Mouse (Mus musculus) CH12.LX (cell line): ENCODE data around the gene Txn2.

Source experiments
- CHD2 ChIP-seq: IDR thresholded peaks from 2 replicates; pipeline ENCODE4 v1.6.1; 2011; ENCODE audit warnings: low read length, improper control_type of control experiment
- CTCF ChIP-seq, 2 experiments: IDR thresholded peaks in 1 of 2; conservative IDR thresholded peaks in 1 of 2; 2 replicates each; pipeline ENCODE4 v1.5.1; 2011 to 2012; ENCODE audit warnings: low read depth in 2 of 2, low read length in 2 of 2, improper control_type of control experiment in 1 of 2, inconsistent platforms in 1 of 2, mild to moderate bottlenecking in 1 of 2, moderate library complexity in 1 of 2
- EP300 ChIP-seq: IDR thresholded peaks from 2 replicates; pipeline ENCODE4 v1.6.1; 2011; ENCODE audit warnings: low read length, improper control_type of control experiment
- HCFC1 ChIP-seq: IDR thresholded peaks from 2 replicates; pipeline ENCODE4 v1.6.1; 2012; ENCODE audit warnings: low read depth, mild to moderate bottlenecking, inconsistent platforms, low read length, improper control_type of control experiment
- MAX ChIP-seq: IDR thresholded peaks from 2 replicates; pipeline ENCODE4 v1.6.1; 2011; ENCODE audit warnings: low read length, improper control_type of control experiment
- MAZ ChIP-seq: IDR thresholded peaks from 2 replicates; pipeline ENCODE4 v1.6.1; 2012; ENCODE audit warnings: low read depth, mild to moderate bottlenecking, inconsistent platforms, low read length, improper control_type of control experiment, moderate library complexity
- MYC ChIP-seq: IDR thresholded peaks from 2 replicates; pipeline ENCODE4 v1.6.1; 2011; ENCODE audit warnings: low read depth, mild to moderate bottlenecking, improper control_type of control experiment, low read length
- POLR2A ChIP-seq: IDR thresholded peaks from 2 replicates; pipeline ENCODE4 v1.6.1; 2011; ENCODE audit warnings: low read depth, mild to moderate bottlenecking, improper control_type of control experiment, low read length
- SMC3 ChIP-seq: IDR thresholded peaks from 2 replicates; pipeline ENCODE4 v1.6.1; 2011; ENCODE audit warnings: low read depth, low read length, improper control_type of control experiment
- TBP ChIP-seq: conservative IDR thresholded peaks from 2 replicates; pipeline ENCODE4 v1.6.1; 2011; ENCODE audit warnings: low read depth, low read length, improper control_type of control experiment
- USF2 ChIP-seq: conservative IDR thresholded peaks from 2 replicates; pipeline ENCODE4 v1.6.1; 2011; ENCODE audit warnings: low read depth, low read length, improper control_type of control experiment
- ZC3H11A ChIP-seq: IDR thresholded peaks from 2 replicates; pipeline ENCODE4 v1.6.1; 2012; ENCODE audit warnings: low read depth, mild to moderate bottlenecking, inconsistent platforms, low read length, improper control_type of control experiment
- ZKSCAN1 ChIP-seq: IDR thresholded peaks from 2 replicates; pipeline ENCODE4 v1.6.1; 2012; ENCODE audit warnings: low read depth, inconsistent platforms, low read length, improper control_type of control experiment, borderline replicate concordance
- ZMIZ1 ChIP-seq: IDR thresholded peaks from 2 replicates; pipeline ENCODE4 v1.6.1; 2012; ENCODE audit warnings: low read depth, mild to moderate bottlenecking, inconsistent platforms, low read length, improper control_type of control experiment

DNA sequence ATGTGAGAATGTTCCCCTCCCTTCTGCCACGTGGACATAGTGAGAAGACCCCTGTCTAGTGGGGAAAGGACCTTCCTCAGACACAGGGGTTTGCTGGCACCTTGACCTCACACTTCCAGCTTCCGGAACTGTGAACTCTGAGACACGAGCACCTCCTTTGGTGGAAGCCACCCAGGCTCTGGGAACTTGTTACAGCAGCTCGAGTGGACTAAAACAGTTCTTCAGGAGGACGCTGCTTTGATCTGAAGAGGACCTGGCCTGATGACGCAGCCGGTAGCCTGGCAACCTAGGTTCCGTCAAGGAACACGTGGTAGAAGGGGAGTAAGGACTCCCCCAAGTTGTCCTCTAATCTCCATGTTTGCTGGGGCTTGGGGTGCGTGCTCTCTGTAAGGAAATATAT, 36.4 kb downstream of the Txn2 start:
- no peak for TF ChIP-seq POLR2A
- TF ChIP-seq CTCF (conservative IDR thresholded peaks at IDR 0.05 in 1 of 2, IDR thresholded peaks at IDR 0.05 in 1 of 2; ENCODE audit: low read depth in 2 of 2, low read length in 2 of 2) = no peak
- TF ChIP-seq EP300 = no peak
- no peak for TF ChIP-seq ZKSCAN1
- no peak for TF ChIP-seq MAX
- no peak for TF ChIP-seq ZC3H11A
- no peak for TF ChIP-seq ZMIZ1
- TF ChIP-seq MYC = no peak
- TF ChIP-seq MAZ = no peak
- no peak for TF ChIP-seq SMC3
- no peak for TF ChIP-seq TBP
- no peak for TF ChIP-seq HCFC1
- TF ChIP-seq CHD2 = no peak
- no peak for TF ChIP-seq USF2
